Mouse (Mus musculus) small intestine, adult 10 weeks (tissue): ENCODE measurements around the gene Usp9y. TPM values are rescaled to one million over a fixed set of nuclear protein-coding genes. Genes with fewer than 3 reads are reported as not detected.

Source experiments
- polyA plus RNA-seq: library from polyadenylated mRNA; stranded (reverse); fragments of 350-450 nt; fragmentation: Illumina TruSeq; extraction: RNeasy Lipid Tissue Mini Kit (QIAGEN cat#74804); gene quantifications from one replicate; pipeline ENCODE4 v1.2.3, GENCODE M21; 2014; ENCODE audit warnings: low replicate concordance

Usp9y gene
- not detected for polyA plus RNA-seq

DNA sequence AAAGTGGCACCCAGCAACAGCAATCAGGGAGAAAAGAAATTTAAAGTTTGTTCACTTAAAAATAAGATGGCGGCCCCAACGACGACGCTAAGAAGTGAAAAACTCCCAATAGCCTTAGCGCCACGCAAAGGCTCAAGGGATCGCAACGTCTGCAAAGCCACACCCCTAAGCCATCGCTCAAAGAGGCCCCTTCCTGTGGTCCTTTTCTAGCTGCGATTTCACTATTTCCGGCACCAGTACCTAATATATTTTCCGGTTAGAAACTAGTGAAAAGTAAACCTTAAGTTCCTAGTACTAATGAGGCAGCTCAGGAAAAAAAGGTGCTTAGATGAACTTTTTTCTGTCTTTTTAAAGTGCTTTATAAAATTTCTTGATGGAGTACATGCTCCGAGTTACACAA lies at the start of gene Usp9y:
TSS of gene Usp9y (minus strand) at position 101 of the 400 bp plus-strand sequence.

DNA sequence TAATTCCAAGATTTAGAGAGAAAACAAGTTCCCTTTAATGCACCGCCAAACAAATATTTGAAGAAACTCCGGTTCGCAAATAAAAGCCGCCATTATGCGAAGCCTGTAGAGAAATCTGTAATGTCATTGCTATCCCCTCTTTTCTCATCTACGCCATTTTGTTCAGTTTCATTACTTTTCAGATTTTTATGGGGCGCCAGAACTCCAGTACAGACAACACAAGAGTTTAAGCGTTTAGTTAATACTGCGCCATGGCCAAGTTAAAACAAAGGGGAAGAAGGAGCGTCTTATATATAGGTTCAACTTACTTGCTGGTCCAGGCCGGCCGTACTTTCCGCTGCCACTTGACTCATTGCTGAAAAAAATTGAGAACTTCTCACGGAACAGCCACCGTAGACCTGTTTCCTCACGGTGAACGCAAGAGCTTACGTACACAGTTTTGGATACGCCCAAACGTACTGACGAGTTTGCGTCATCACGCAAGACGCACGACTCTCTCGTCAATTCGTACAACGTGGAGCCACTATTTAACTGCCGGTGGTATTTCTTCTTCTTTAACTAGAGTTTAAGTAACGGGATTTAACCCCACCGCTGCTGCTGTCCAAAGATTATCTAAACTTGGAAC lies 173.3 kb downstream of the Usp9y start, which contains the start of gene Ddx3y:
TSS of gene Ddx3y (minus strand) at position 459 of the 625 bp plus-strand sequence.

Other genes starting within 250 kb of the Usp9y start
- gene Uty, start 214.0 kb downstream of the Usp9y start, polyA plus RNA-seq = not detected
- gene Ddx3y, start 173.2 kb downstream of the Usp9y start, polyA plus RNA-seq = not detected